Mouse (Mus musculus): ENCODE results near the gene Apex2.

DNA sequence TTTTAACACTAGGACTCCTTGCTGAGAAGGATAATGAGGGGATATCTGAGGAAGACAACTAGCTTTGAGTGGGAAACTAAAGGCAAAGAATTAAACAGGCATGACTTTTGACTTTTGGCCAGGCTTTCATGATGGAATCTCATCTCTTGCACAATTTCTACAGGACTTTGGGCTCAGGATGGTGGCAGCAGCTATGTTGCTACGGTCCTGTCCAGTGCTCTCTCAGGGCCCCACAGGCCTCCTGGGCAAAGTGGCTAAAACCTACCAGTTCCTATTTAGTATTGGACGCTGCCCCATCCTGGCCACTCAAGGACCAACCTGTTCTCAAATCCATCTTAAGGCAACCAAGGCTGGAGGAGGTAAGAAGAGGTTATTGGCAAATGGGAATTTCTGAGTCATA, 37.7 kb downstream of the Apex2 start:
- TF ChIP-seq CTCF (IDR thresholded peaks at IDR 0.05; ENCODE audit: control insufficient read depth, insufficient read depth, insufficient read length): no peak
- no peak for TF ChIP-seq MAX (IDR thresholded peaks at IDR 0.05)
- TF ChIP-seq MYOG (IDR thresholded peaks at IDR 0.05; ENCODE audit: control insufficient read depth, extremely low read depth, insufficient read length): no peak

All from C2C12 (cell line).